24 mouse cellular contexts compared by ENCODE assay signal in genomic region chr11:103253605-103254004, GRCm38 (mm10). TPM values are rescaled to one million over a fixed set of nuclear protein-coding genes. Genes with fewer than 3 reads are reported as not detected.
DNase-seq lines count a peak whose midpoint lies in the region; ATAC-seq lines count a peak whose summit lies in the region.
"Had no signal": no experiment of that assay in that cellular context is flagged by ENCODE, and none has a peak within 500 bp of the region (broad histone marks: within the 10 kb centered on the region; RNA-seq: fewer than 3 reads in every experiment).

No protein-coding gene starts in this region.

- WGBS in forebrain, embryonic 12.5 days: 87% methylated on average over 5 of the region's 5 CpGs

- ATAC-seq in megakaryocyte, adult 5-6 weeks (ENCODE audit: poor library complexity, severe bottlenecking): peak; percentile 48
- ATAC-seq in forebrain, embryonic 12.5 days (ENCODE audit: low FRiP score): no peak
- ATAC-seq: forebrain, embryonic 13.5 days had no signal

- peak; percentile 90 for DNase-seq in heart, adult 11 months
- DNase-seq in heart, postnatal 4 days: no peak
- peak; percentile 33 for DNase-seq in thymus, postnatal 0 days (ENCODE audit: low spot score)
- no peak for DNase-seq in thymus, postnatal 10 days (ENCODE audit: low spot score in 2 of 2)
- no peak for DNase-seq in adrenal gland, adult 8-10 months
- DNase-seq in spleen, postnatal 14 days (ENCODE audit: low spot score in 2 of 2): no peak
- DNase-seq: adrenal gland, adult 2 months; adrenal gland, postnatal 36 days; cerebellum, adult 2 months; cerebellum, postnatal 10 days; embryo, embryonic 11 days; gastrocnemius, postnatal 36 days; heart, adult 2 months; heart, postnatal 14 days had no signal

- no peaks in the 10 kb centered on the region for H3K9me3 ChIP-seq in forebrain, embryonic 12.5 days
- H3K9me3 ChIP-seq: embryonic facial prominence, embryonic 12.5 days; forebrain, embryonic 13.5 days; heart, embryonic 15.5 days; hindbrain, embryonic 15.5 days had no signal

- H3K27me3 ChIP-seq in forebrain, embryonic 12.5 days: no peaks in the 10 kb centered on the region
- H3K27me3 ChIP-seq: embryonic facial prominence, embryonic 12.5 days; forebrain, embryonic 13.5 days; heart, embryonic 15.5 days; hindbrain, embryonic 15.5 days had no signal

- H3K9ac ChIP-seq in forebrain, embryonic 12.5 days: no peak overlapping the region
- H3K9ac ChIP-seq: embryonic facial prominence, embryonic 12.5 days; forebrain, embryonic 13.5 days; heart, embryonic 15.5 days; hindbrain, embryonic 15.5 days had no signal

- no peak overlapping the region for H3K4me3 ChIP-seq in forebrain, embryonic 12.5 days (replicated peaks)
- H3K4me3 ChIP-seq: embryonic facial prominence, embryonic 12.5 days; forebrain, embryonic 13.5 days; heart, adult 2 months; heart, embryonic 15.5 days; hindbrain, embryonic 15.5 days had no signal

- no peaks in the 10 kb centered on the region for H3K36me3 ChIP-seq in forebrain, embryonic 12.5 days (replicated peaks)
- H3K36me3 ChIP-seq: embryonic facial prominence, embryonic 12.5 days; heart, embryonic 15.5 days; hindbrain, embryonic 15.5 days had no signal

- H3K27ac ChIP-seq in forebrain, embryonic 12.5 days: no peak overlapping the region
- H3K27ac ChIP-seq: embryonic facial prominence, embryonic 12.5 days; forebrain, embryonic 13.5 days; heart, adult 2 months; heart, embryonic 15.5 days; hindbrain, embryonic 15.5 days had no signal

- H3K4me1 ChIP-seq in forebrain, embryonic 12.5 days: no peaks in the 10 kb centered on the region

- H3K4me2 ChIP-seq in forebrain, embryonic 12.5 days: no peak overlapping the region
- H3K4me2 ChIP-seq: embryonic facial prominence, embryonic 12.5 days; forebrain, embryonic 13.5 days; heart, embryonic 11.5 days; heart, embryonic 15.5 days; hindbrain, embryonic 15.5 days had no signal

RNA-seq across cellular contexts. Expression of gene Map3k14, which starts 13.7 kb away (rescaled TPM):
- 1 to 10 TPM; 2.7 to 3.4 TPM for total RNA-seq in heart, postnatal 4 days (2021)
- 7.1 and 7.6 TPM in 2 replicates for polyA plus RNA-seq in thymus, postnatal 0 days (2015; fragmentation: Nextera tagmentation; extraction: Ambion mirVana)
- 14.5 and 16.6 TPM in 2 replicates for total RNA-seq in megakaryocyte, adult 5-6 weeks (2015)
- total RNA-seq in megakaryocyte, adult 5-6 weeks (2017): 15.4 and 15.7 TPM in 2 replicates
- 4.6 and 4.7 TPM in 2 replicates for polyA plus RNA-seq in forebrain, embryonic 12.5 days (2016; fragmentation: Nextera tagmentation; extraction: Ambion mirVana)
- total RNA-seq in adrenal gland, adult 8-10 months (2022): 10 to 100 TPM in 1 of 4 experiments, 1 to 10 TPM in 3; 7.1 to 11.8 (median 9.0) TPM

RNA-seq across cellular contexts. Expression of gene Spata32, which starts 35.4 kb away (rescaled TPM):
- total RNA-seq in heart, postnatal 4 days (2021): not detected
- polyA plus RNA-seq in thymus, postnatal 0 days (2015; fragmentation: Nextera tagmentation; extraction: Ambion mirVana): not detected in 2 replicates
- total RNA-seq in megakaryocyte, adult 5-6 weeks (2015): not detected in 2 replicates
- not detected in 2 replicates for total RNA-seq in megakaryocyte, adult 5-6 weeks (2017)
- not detected in 2 replicates for polyA plus RNA-seq in forebrain, embryonic 12.5 days (2016; fragmentation: Nextera tagmentation; extraction: Ambion mirVana)
- total RNA-seq in adrenal gland, adult 8-10 months (2022): not detected
- total RNA-seq: adrenal gland, adult 2 months; adrenal gland, postnatal 36 days; ES-E14; gastrocnemius, adult 8-10 months; gastrocnemius, postnatal 36 days; heart, adult 2 months; heart, postnatal 14 days had no signal
- polyA plus RNA-seq: adrenal gland, adult 2 months; embryonic facial prominence, embryonic 12.5 days; forebrain, embryonic 13.5 days; heart, adult 2 months; heart, embryonic 11.5 days; heart, embryonic 15.5 days; hindbrain, embryonic 11.5 days had no signal

RNA-seq across cellular contexts. Expression of gene 1700023F06Rik, which starts 45.2 kb away (rescaled TPM):
- not detected for total RNA-seq in heart, postnatal 4 days (2021)
- 0.56 and 0.93 TPM in 2 replicates for polyA plus RNA-seq in thymus, postnatal 0 days (2015; fragmentation: Nextera tagmentation; extraction: Ambion mirVana)
- not detected in 2 replicates for total RNA-seq in megakaryocyte, adult 5-6 weeks (2015)
- total RNA-seq in megakaryocyte, adult 5-6 weeks (2017): not detected in 2 replicates
- 0.33 and 0.64 TPM in 2 replicates for polyA plus RNA-seq in forebrain, embryonic 12.5 days (2016; fragmentation: Nextera tagmentation; extraction: Ambion mirVana)
- total RNA-seq in adrenal gland, adult 8-10 months (2022): under 1 TPM in 3 of 4 experiments, not detected in 1; 0.27 to 0.83 (median 0.66) TPM
- total RNA-seq: adrenal gland, postnatal 36 days; ES-E14; gastrocnemius, adult 8-10 months; gastrocnemius, postnatal 36 days; heart, adult 2 months; heart, postnatal 14 days had no signal
- polyA plus RNA-seq: heart, embryonic 11.5 days had no signal

Comparison
In these comparisons a context has a peak if more than half of its experiments do, and no peak if none do; other contexts are left out.
1. DNase-seq: peak in heart, adult 11 months (single experiment) and thymus, postnatal 0 days (single experiment); none in heart, postnatal 4 days (single experiment), thymus, postnatal 10 days (0 of 2), adrenal gland, adult 8-10 months (single experiment) and spleen, postnatal 14 days (0 of 2).